Mouse (Mus musculus): ENCODE measurements around the gene Akirin1. TPM values are rescaled to one million over a fixed set of nuclear protein-coding genes. Genes with fewer than 3 reads are reported as not detected.
A peak's percentile ranks its signal among the peaks of the same experiment; 100 is the strongest.

Akirin1 gene
- total and polyA plus RNA-seq, 3 experiments = 27.9 to 52.1 (median 35.6) TPM

DNA sequence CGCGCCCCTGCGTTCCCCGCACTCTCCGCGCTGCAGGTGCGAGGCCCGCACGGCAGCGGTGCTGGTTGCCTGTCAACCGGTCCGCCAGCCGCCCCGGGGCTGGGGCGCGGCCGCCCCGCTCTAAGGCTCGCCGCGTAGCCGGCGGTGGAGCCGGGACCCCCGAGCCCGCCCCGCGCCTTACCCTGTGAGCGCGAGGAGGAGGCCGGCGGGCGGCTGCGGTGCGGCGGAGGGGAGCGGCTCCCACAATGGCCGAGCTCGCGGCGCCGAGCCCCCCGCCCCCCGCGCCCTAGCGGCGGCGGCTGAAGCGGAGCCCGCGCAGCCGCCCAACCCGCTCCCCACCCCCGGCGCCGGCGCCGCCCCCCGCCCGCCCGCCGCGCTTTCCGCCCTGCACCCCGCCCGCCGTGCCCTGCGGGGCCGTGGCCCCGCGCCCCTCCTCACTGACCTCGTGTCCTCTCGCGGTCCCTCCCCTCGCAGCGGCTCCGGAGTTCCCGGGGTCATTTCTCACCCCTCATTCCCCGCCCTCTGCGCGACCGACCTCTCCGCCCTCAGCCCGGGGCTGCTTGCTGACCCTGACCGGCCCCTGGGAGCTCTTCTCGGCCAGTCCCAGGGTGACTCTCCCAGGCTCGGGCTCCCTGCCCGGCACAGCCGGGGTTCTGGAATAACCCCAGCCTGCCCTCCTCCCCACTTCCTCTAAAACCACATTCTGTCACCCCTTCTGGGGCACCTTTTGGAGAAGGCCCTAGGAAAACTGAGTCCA, 62.9 kb downstream of the Akirin1 start:
- dilution Hi-C loops (cut with MboI; ENCODE audit: extremely low pct_ligation_motif_present, extremely low pct_unique_long_range_greater_than_20kb, low sequenced_read_pairs) (no loop called here), in situ Hi-C loops (cut with MboI; ENCODE audit: low pct_ligation_motif_present, low pct_unique_long_range_greater_than_20kb, low sequenced_read_pairs) (no loop called here)
- DNase-seq (ENCODE audit: extremely low read depth) = no peak
- Histone ChIP-seq H3K9me3 (replicated peaks; ENCODE audit: low read length) (peaks cover 5% of the 10 kb centered on the region), H3K4me2 (ENCODE audit: insufficient read depth, low read depth, poor library complexity, severe bottlenecking) (peak overlapping the region; percentile 98), H3K27me3 (replicated peaks) (peaks cover 59% of the 10 kb centered on the region), H3K36me3 (replicated peaks in 1 of 2; ENCODE audit: control insufficient read depth in 1 of 2, insufficient read depth in 1 of 2, low read length in 1 of 2) (no peaks in the 10 kb centered on the region), H3K79me2 (replicated peaks; ENCODE audit: control insufficient read depth, extremely low read depth, insufficient read depth, poor library complexity, severe bottlenecking) (no peaks in the 10 kb centered on the region), H3K4me3 (replicated peaks in 1 of 3; ENCODE audit: low read depth in 2 of 3, low read length in 2 of 3, poor library complexity in 1 of 3) (peak overlapping the region in 2 of 3 experiments; percentile 35 to 66), H3K9ac (ENCODE audit: insufficient read depth, low read depth) (peak overlapping the region; percentile 18; the same call in 1 of the 2 replicates), H3K27ac (ENCODE audit: insufficient read depth, low read depth) (no peak overlapping the region), H3K4me1 (ENCODE audit: control insufficient read depth in 1 of 2, insufficient read depth in 2 of 2) (peaks cover 4 to 6% of the 10 kb centered on the region in 2 experiments; a peak in 3 of 4 replicates)
- TF ChIP-seq SMC3 (IDR thresholded peaks at IDR 0.05; ENCODE audit: low read depth, low read length) (no peak), UBTF (IDR thresholded peaks at IDR 0.05; ENCODE audit: low read depth, low read length) (0 out of 2 replicates have a peak, but pooled peaks have one; percentile 30)

DNA sequence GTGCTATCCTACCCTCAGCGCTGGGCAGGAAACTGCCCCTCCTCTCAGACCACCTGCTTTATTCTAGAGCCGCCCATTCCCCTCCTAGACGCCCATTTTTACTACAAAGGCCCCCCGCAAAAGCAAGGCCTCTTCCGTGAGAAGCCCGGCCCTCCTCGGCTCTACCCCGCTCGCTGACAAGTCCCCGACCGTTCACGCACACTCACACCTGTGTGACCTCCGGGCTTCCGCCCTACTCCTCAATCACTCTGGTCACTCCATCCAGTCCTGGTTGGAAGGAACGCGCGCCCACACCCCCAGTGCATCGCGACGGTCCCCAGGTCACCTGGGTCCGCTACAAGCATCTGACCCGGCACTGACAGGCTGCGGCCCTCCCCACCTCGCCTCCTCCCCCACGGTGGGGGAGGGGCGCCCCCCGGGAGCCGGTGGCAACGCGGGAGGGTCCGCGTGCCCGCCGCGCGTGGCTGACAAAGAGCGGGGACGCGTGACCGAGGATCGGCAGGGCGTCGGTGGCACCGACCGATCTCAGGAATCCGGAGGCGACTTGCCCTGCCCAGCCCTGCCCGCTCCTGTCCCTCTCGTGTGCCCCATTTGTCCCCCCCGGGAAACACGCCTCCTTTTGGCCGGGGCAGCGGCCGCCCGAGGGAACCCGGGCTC, 63.6 kb downstream of the Akirin1 start:
- dilution Hi-C loops (cut with MboI; ENCODE audit: extremely low pct_ligation_motif_present, extremely low pct_unique_long_range_greater_than_20kb, low sequenced_read_pairs) (no loop called here), in situ Hi-C loops (cut with MboI; ENCODE audit: low pct_ligation_motif_present, low pct_unique_long_range_greater_than_20kb, low sequenced_read_pairs) (no loop called here)
- Histone ChIP-seq H3K27me3 (replicated peaks) (peaks cover 62% of the 10 kb centered on the region), H3K36me3 (replicated peaks in 1 of 2; ENCODE audit: control insufficient read depth in 1 of 2, insufficient read depth in 1 of 2, low read length in 1 of 2) (no peaks in the 10 kb centered on the region), H3K9me3 (replicated peaks; ENCODE audit: low read length) (peaks cover 5% of the 10 kb centered on the region), H3K4me1 (ENCODE audit: control insufficient read depth in 1 of 2, insufficient read depth in 2 of 2) (peaks cover 4 to 6% of the 10 kb centered on the region in 2 experiments; a peak in 3 of 4 replicates), H3K27ac (ENCODE audit: insufficient read depth, low read depth) (no peak overlapping the region), H3K4me2 (ENCODE audit: insufficient read depth, low read depth, poor library complexity, severe bottlenecking) (peak overlapping the region; percentile 98), H3K9ac (ENCODE audit: insufficient read depth, low read depth) (peak overlapping the region; percentile 14; the same call in 1 of the 2 replicates), H3K79me2 (replicated peaks; ENCODE audit: control insufficient read depth, extremely low read depth, insufficient read depth, poor library complexity, severe bottlenecking) (no peaks in the 10 kb centered on the region), H3K4me3 (replicated peaks in 1 of 3; ENCODE audit: low read depth in 2 of 3, low read length in 2 of 3, poor library complexity in 1 of 3) (peak overlapping the region in 2 of 3 experiments; percentile 35 to 66)
- no peak for DNase-seq (ENCODE audit: extremely low read depth)
- TF ChIP-seq UBTF (IDR thresholded peaks at IDR 0.05; ENCODE audit: low read depth, low read length) = no peak
- TF ChIP-seq USF1 (IDR thresholded peaks at IDR 0.05; ENCODE audit: low read depth, low read length) = no peak
- no peak for TF ChIP-seq PAX5 (IDR thresholded peaks at IDR 0.05; ENCODE audit: low read length)
- TF ChIP-seq BHLHE40 (IDR thresholded peaks at IDR 0.05; ENCODE audit: low read depth, low read length) = no peak
- TF ChIP-seq MEF2A (IDR thresholded peaks at IDR 0.05; ENCODE audit: borderline replicate concordance, low read depth, low read length) = no peak
- TF ChIP-seq ETS1 (conservative IDR thresholded peaks at IDR 0.05; ENCODE audit: low read depth, low read length) = no peak
- no peak for TF ChIP-seq EP300 (IDR thresholded peaks at IDR 0.05; ENCODE audit: low read length)
- TF ChIP-seq USF2 (conservative IDR thresholded peaks at IDR 0.05; ENCODE audit: low read depth, low read length) = no peak
- TF ChIP-seq MAZ (IDR thresholded peaks at IDR 0.05; ENCODE audit: low read depth, low read length) = no peak

Measured in CH12.LX (cell line).